Mouse (Mus musculus) common myeloid progenitor, adult 5-6 weeks (primary cell): ENCODE data around the gene Uimc1. TPM values are rescaled to one million over a fixed set of nuclear protein-coding genes. Genes with fewer than 3 reads are reported as not detected.

Experiments used
- ATAC-seq: replicated peaks from 2 replicates; pipeline ENCODE4 v1.8.0; 2016; ENCODE audit warnings: low read depth, mild to moderate bottlenecking, moderate TSS enrichment, inconsistent platforms; ENCODE audit not compliant: poor library complexity, severe bottlenecking
- total RNA-seq: library from RNA; stranded (forward); fragments of 200-1000, 187-1606 nt; gene quantifications from 2 replicates; pipeline ENCODE4 v1.2.3, GENCODE M21; 2017

Gene Uimc1
- total RNA-seq, 1 experiment from 2014 or later: 74.5 TPM

DNA sequence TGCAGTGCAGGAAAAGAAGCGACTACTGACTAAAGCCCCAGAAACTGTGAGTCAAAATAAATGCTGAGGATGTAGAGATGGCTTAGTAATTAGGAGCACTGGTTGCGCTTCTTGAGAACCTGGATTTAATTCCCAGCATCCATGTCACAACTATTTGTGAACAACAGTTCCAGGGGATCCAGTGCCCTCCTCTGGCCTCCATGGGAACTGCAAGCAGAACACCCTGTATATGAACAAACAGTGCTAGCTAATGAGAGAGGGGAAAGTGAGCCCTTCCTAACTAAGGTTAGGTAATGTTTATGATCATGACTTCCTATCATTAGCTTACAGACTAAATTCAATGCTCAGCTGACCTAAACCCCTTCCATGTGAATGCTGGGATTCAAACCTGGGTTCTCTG, 42.1 kb downstream of the Uimc1 start:
- no peak for ATAC-seq

DNA sequence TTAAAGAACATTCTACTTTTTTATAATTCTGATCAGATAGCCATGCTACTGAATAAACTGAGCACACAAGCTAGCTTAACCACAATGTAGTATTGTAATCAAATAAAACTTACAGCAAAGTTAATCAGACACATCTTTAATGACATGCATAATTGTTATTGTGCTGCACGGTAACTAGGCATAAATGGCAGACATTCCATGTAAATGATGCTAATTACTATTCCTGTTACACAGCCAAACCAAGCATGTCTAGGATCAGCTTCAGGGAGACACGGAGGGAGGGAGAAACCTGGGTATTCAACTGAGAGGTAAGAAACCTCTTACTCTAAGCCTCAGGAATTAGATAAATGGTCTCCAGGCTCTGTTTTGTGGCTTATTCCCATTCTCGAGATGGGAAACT, 52.4 kb downstream of the Uimc1 start:
- no peak for ATAC-seq

DNA sequence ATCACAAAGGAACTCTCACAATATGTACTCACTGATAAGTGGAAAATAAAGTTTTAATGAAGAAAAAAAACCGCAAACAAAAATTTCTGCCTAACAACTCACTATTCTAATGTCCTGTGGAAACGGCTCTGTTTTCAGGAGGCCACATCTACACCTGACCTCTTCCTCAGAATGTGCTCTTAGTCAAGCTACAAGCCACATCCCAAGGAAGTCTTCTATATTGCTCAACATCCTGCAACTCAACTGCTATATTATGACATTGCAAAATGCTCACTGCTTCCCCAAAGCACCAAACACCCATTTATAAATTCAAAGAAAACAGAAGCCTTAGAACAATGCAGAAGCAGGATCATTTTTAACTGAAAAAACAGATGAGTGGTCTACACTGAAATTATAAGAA, 60.1 kb downstream of the Uimc1 start:
- ATAC-seq: peak; percentile 97

DNA sequence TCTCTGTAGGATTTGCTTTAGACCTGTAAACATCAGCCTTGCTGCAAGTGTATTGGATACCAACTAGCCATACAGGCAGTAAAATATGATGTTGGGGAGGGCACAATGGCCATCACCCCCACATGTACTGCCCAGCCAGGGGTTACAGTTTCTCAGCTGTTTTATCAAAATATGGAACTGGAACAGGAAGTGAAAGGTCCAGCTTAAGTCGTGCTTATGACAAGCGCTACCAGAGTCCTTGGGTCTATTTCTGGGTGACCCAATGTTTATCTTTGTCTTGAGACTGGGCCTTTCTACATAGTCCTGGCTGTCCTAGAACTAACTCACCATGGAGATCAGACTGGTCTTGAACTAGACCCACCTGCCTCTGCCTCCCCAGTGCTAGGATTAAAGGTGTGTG, 75.9 kb downstream of the Uimc1 start:
- no peak for ATAC-seq

DNA sequence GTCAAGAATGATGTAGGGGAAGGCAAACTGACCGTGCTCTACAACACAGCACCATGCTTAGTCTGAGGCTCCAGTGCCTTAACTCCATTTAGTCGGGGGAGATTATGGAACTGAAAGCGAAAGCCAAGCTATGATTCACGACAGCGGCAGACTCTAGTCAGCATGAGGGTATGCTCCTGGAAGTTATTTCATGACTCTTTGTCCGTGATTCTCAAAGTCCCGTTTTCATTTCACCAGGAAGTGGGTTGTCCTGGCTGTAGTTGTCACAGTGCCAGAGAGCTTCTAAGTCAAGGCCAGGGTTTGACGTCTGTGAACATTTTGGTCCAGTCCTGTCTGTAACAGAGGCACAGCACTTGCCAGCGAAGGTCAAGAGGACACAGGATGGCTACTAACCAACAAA, 77.4 kb downstream of the Uimc1 start:
- peak; percentile 48 for ATAC-seq

DNA sequence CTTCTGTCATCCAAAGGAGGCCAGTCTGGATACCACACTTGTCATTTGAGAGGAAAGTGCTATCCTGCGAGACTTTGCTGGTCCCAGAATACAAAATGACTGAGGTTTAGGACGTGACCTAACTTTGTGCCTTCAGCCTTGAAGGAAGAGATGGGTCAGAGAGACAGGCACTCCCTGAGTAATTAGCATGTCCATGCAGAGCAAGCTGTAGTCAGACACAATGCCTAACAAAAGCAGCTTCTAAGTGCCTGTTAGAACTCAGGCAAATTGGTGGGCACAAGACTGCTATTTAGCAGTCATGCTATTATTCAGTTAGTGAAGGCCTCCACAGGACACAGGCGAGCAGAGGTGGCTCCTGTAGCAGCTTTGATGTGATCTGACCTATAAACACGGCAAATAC, 77.8 kb downstream of the Uimc1 start:
- 0 out of 2 replicates have a peak, but pooled peaks have one; percentile 3 for ATAC-seq

DNA sequence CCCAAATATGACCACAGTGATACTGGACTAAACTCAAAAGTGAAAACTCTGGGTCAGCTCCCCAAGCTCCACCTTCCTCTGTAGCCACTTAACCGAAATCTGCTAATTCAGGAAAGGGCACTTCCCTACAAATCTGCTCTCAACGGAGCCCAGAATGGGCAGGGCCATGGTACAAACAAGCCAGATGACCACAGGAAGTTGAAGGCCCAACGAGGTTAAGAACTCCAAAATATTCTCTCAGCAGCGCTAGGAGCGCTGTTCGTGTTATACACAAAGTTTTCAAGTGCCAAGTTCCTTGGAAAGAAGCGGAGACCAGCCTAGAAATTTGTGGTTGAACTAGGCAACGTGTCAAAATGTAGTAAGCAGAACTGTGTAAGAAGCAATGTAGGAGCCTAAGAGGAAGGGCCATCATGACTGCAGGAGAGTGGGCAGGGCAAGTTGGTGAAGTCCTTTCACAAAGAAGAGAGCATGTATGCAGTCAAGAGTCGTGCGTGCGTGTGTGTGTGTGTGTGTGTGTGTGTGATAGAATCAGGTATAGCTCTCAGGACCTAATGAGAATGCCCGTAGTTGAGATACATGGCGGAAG, 78.8 kb downstream of the Uimc1 start, which contains the start of gene Hk3:
Gene Hk3, minus strand, starts transcription at position 192 of the 586 bp plus-strand sequence.
- peak; percentile 35 for ATAC-seq

DNA sequence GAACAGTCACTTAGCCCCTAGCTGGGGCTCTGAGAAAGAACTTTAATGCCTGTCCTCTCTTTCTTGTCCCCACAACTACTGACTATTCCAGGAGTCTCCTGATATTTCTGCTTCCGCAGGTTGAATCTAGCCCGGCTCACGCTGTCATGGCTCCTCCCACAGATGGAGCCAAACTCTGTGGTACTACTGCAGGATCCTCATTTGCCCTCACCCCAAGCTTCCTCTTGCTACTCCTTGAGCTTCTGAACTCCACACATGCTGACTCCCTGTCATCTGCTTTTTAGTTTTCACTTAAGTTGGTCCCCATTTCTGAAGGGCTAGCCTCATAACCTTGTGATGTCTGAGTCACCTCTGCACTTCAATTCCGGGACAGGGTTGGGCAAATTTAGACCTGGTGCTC, 80.0 kb downstream of the Uimc1 start:
- peak; percentile 57 for ATAC-seq

DNA sequence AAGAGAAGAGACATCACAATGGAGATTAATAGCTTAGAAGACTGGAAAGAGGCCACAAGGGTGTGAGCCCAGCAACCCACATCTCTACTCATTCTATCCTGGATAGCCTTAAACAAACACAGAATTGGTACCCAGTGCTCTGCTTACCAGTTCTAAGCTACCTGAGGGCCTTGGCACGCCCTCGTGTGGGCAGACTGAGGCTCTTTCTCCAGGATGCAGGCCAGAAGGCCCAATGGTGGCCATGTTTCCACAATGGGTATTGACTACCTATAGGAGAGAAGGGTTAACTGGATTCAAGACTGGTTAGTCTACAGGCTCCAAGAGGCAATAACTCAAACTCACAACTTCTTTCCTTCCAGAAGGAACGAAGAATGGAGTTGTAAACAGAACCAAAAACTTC, 80.9 kb downstream of the Uimc1 start:
- ATAC-seq: no peak

DNA sequence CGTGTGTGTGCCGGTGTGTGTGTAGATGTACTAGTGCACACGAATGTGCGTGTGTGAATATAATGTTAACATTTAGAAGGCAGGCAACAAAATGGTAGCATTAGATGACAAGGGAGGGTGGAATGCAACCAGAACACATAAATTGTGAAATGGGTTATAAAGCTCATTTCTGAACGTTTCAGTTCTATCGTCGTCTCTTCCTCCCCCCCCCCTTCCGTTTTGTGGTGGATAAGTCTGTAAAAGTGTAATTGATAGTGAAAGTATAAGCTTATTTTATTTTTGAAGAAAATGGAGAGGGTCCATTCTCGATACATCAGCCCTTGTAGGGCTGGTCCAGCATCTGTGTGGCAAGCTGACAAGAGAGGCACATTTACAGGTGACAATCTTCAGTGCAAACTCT, 81.4 kb downstream of the Uimc1 start:
- ATAC-seq: no peak

DNA sequence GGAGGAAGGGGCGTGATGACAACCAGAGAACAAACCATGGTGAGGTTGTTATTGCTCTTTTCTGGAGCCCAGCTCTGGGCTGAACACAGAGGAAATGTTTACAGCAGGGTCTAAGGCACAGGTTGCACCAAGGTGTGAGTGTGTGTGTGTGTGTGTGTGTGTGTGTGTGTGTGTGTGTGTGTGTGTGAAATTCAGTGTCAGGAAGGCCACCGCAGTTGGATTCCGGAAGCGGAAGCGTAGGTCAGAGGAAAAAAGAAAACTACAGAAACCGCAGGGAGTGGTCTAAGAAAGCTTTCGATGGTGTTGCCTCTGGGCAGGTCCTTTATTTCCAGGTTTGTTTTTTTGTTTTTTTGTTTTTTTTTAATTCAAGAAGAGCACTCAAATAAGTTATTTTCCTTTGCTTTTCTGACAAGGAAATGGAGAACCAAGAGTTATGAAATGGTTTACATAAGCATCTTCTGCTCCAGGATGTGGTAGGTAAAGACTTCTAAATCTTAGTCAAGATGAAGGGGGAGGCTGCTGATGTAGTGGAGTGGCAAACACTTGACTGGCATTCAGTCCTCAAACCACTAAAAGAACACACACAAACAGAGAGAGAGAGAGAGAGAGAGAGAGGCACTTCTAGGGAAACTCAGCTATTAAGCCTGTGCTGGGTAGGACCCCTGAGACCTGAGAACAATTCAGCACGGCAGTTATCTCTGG, 82.1 kb downstream of the Uimc1 start:
- no peak for ATAC-seq

DNA sequence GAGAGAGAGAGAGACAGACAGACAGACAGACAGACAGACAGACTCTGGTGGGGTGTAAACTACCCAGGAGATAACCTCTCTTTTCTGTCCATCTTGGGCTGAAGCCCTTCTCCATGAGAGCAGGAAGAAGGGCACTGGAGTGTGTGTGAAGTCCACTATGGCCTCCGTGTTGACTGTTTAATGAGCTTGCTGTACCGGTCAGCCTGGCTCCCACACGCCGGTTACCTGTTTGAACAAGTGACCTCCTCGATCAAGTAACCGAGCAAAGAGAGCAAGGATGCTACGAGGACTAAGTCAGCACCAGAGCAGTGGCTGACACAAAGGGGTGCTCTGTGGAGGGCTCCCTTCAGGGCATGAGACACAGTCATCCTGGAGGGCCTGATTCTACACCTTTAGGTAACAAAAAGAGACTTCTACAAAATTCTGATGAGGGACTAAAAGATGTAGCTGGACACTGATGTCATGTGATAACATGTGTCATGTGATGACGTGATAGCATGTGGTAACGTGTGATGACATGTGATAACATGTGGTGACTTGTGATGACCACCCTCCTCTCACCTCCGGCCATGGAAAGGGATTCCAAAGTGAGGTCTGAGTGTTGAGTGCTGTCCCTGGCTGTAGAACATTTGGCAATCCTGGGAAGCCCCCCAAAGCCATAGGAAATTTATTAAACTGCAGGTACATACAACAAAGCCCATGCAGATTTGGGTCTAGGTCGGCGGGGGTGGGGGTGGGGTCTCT, 82.8 kb downstream of the Uimc1 start:
- no peak for ATAC-seq

DNA sequence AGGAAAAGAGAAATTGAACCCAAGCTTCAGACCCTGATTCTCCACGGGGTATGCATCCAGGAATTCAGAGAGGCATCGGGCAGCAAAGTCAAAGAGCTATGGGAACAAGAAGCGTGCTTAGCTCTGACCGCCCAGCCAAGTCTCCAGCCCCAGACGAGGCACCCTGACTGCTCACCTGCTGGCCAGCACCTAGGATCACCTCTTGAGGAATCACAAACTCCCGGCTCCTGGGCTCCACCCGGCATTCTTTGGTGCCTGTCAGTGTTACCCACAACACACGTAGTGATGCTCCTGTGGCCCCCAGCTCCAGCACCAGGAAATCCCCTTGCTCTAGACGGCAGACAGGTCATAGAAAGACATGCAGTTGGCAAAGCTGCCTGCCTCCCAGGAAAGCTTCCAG, 85.6 kb downstream of the Uimc1 start:
- no peak for ATAC-seq

DNA sequence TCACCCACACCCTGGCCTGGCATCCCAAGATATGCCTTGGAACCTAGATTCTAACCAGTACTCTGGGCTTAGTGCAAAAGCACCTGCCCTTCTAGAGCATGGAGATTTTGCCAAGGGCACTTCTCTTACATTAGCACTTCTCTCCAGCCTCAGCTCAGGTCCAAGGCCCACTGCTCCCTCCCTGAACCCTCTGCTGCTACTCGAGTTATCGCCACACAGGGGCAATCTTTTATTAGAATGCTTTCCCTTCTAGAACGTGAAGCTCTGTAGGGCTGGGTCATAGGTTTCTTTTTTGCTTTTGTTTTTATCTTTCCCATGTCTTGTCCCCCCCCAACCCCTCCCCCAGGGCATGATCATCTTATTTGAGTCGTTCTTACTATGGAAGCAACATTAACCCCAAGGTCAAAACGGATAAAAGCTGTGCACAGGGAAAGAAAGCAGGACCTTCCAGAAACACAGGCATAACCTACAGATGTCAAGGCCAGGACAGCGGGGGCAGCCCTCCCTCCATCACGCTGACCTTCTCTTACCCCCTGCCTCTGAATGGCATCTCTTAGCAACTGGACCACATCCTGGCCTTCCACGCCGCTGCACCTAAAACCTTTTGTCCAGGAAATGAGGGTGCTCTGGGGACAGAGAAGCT, 86.3 kb downstream of the Uimc1 start:
- ATAC-seq: no peak

DNA sequence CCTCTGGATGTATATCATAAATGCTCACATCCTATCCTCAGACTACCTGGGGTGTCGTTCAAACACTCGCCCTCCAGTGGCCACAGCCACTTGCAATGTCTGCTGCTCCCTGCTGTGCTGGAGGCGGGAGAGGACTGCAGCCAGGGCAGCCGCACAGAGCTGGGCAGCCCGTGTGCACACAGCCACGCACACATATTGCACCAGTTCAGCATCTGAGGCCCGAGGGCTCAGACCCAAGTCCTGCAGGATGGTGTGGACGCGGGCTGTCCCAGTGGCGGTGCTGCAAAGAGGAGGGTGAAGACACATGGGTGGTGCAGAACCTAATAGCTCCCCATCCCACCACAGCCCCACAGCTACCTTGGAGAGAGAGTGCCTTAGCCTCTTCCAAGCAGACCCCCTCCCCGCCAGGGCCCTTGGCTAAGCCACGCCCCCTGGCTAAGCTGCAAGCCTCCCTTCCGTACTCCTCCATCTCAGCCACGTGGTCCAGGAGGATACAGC, 88.1 kb downstream of the Uimc1 start:
- ATAC-seq: no peak

DNA sequence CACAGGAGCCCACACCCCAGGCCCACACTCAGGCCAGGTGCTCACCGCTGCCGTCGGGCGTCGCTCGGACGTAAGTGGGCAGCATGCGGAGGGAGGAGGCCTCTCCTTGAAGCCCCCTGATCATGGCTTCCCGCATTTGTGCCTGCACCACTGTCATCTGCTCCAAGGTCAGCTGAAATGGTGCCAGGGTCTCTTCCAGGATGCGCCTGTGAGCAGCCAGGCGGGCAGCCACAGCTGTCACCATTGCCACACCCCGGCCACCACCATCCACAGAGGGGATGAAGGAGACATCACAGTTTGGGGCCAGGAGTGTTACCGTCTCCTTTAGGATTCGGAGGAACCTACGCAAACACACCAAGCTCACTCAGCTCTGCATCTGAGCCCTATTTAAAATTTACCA, 89.0 kb downstream of the Uimc1 start:
- no peak for ATAC-seq

DNA sequence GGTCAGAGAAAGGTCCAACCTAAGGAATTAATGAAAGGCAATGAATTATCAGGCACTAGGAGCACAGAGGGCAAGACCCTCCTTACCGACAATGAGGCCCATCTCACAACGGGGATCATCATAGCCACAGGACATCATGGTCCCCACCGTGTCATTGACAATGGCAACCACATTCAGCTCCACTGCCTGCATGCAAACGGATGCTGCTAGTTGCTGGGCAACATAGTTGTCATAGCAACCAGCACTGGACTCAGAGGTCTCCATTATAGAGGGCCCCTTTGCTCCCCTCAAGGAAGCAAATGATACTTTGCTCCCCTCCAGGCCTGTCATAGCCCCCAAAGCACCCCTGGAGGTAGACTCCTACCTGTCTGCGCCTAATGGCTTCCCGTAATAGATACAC, 91.5 kb downstream of the Uimc1 start:
- no peak for ATAC-seq

DNA sequence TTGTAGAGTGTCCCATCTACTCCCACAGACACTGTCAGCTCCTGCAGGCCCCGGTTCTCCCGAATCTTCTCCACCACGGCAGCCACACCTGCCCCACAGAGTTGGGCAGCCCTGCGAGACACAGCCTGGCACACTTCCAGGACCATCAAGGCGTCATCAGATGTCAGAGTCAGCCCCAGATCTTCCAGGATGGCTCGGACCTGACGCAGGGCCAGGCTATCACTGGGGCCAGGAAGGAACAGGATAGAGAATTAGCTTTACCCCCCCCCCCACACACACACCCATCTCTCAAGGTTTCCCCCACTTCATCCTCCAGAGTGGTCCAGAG, 93.7 kb downstream of the Uimc1 start:
- ATAC-seq: no peak

DNA sequence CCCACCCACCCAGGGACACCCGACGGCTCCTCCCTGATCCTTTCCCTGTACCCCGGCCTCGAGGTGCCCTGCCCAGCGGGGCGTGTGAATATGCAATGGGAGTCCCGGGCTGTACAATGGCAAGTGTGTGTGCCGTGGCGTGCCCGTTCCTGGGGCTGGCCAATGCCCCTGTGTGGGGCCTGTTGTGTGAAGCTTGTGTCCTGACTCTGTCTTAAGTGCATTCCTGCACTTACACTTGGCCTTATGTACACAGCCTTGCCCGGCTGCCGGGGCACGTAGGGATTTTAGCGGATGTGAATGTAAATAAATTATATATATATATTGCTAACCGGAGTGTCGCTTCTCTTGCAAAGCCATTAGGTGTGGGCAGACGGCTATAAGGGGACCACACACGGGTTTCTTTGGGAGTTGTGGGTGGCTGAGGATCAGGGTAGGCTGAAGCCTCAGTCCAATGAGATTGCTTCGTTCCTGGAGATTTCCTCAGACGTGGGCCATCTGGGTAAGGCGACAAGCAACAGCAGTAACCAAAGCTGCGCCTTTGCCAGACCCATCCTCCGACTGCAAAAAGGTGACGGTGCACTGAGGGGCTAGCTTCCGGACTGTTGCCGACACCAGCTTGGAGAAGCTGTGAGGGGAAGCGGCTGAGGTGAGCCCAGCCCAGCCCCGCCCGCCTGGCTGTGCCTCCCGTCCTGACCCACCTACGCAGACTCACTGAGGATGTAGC, 94.2 kb downstream of the Uimc1 start:
- no peak for ATAC-seq

DNA sequence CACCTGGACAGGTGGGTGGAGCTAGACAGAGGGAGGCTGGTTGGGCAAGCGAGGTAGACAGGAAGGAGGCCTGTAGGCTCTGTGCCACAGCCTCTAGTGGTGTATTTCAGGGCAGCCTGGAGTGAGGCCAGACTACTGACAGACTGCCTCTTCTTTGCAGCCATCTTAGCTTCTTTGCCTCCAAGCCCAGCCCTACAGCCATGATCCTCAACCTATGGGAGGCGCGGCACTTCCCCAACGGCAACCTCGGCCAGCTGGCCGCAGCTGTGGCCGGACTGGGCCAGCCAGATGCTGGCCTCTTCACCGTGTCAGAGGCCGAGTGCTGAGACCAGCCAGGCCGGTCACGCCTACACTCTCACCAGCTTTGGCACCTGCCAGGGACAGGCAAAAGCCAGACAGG, 95.5 kb downstream of the Uimc1 start:
- ATAC-seq: no peak
